Mouse (Mus musculus) intestine, embryonic 16.5 days (tissue): ENCODE data around the gene Klc1. TPM values are rescaled to one million over a fixed set of nuclear protein-coding genes. Genes with fewer than 3 reads are reported as not detected.
"Not testable (repeated sequence)": the region's sequence is repeated elsewhere in the genome, so short reads cannot be mapped to it uniquely, and the experiment has no call there.

Source experiments
- ATAC-seq: fragments of 200-750 bp; cut with Nextera tagmentation; 2 replicates; pipeline ENCODE4 v1.8.0; 2017; ENCODE audit warnings: moderate TSS enrichment, moderate library complexity
- H3K27ac ChIP-seq: fragments of 300-500 bp; sonication (generic); 2 replicates; pipeline ENCODE4 v1.5.1; 2014; ENCODE audit warnings: mild to moderate bottlenecking, low read length
- H3K27me3 ChIP-seq: fragments of 300-500 bp; sonication (generic); replicated peaks from 2 replicates; pipeline ENCODE4 v1.6.1; 2014; ENCODE audit warnings: low read length, control low read depth, mixed read lengths; ENCODE audit not compliant: control insufficient read depth, insufficient read depth
- H3K36me3 ChIP-seq: fragments of 300-500 bp; sonication (generic); 2 replicates; pipeline ENCODE4 v1.6.1; 2014; ENCODE audit warnings: low read length, control low read depth; ENCODE audit not compliant: control insufficient read depth, insufficient read depth
- H3K4me1 ChIP-seq: fragments of 300-500 bp; sonication (generic); 2 replicates; pipeline ENCODE4 v1.6.1; 2014; ENCODE audit warnings: low read length, control low read depth, mixed read lengths; ENCODE audit not compliant: control insufficient read depth, insufficient read depth
- H3K4me2 ChIP-seq: fragments of 300-500 bp; sonication (generic); 2 replicates; pipeline ENCODE4 v1.6.1; 2014; ENCODE audit warnings: low read depth, low read length, control low read depth
- H3K4me3 ChIP-seq: fragments of 300-500 bp; sonication (generic); 2 replicates; pipeline ENCODE4 v1.5.1; 2014; ENCODE audit warnings: mild to moderate bottlenecking, low read length
- H3K9ac ChIP-seq: fragments of 300-500 bp; sonication (generic); 2 replicates; pipeline ENCODE4 v1.6.1; 2014; ENCODE audit warnings: low read depth, low read length
- H3K9me3 ChIP-seq: fragments of 300-500 bp; sonication (generic); 2 replicates; pipeline ENCODE4 v1.6.1; 2016; ENCODE audit warnings: low read length, control low read depth; ENCODE audit not compliant: control insufficient read depth
- WGBS: fragments of 180-500 bp; shearing (Covaris S2); extraction: QIAGEN DNeasy Blood & Tissue Kit; methylation state at CpG from one replicate; pipeline ENCODE4 v1.1.7; 2014; 5-methylcytosine and 5-hydroxymethylcytosine counted together
- polyA plus RNA-seq: library from polyadenylated mRNA; unstranded; fragments of >200 nt; fragmentation: Nextera tagmentation; extraction: Ambion mirVana; gene quantifications from 2 replicates; pipeline ENCODE4 v1.2.1, GENCODE M21; 2015

Klc1 gene
- 75.7 and 83.4 TPM in 2 replicates for polyA plus RNA-seq

GRCm38 (mm10) chr12:111758381-111759175, at the start of gene Klc1:
Gene Klc1, plus strand, starts transcription at chr12:111758849.
- peak within 1 kb of the TSS; percentile 98 for H3K4me2 ChIP-seq
- WGBS: under 1% methylated on average over 85 of the region's 85 CpGs
- peak within 1 kb of the TSS; percentile 97 for H3K9ac ChIP-seq
- peak; percentile 74 for ATAC-seq
- 0 out of 2 replicates have a peak, but pooled peaks cover 5% of the 10 kb centered on the region for H3K36me3 ChIP-seq
- H3K4me1 ChIP-seq: peaks cover 20% of the 10 kb centered on the region
- no peaks in the 10 kb centered on the region for H3K9me3 ChIP-seq
- peak within 1 kb of the TSS; percentile 89 for H3K27ac ChIP-seq
- peak within 1 kb of the TSS; percentile 88 for H3K4me3 ChIP-seq
- no peaks in the 10 kb centered on the region for H3K27me3 ChIP-seq

GRCm38 (mm10) chr12:111710091-111710490, 48.6 kb upstream of the Klc1 start:
- H3K27ac ChIP-seq: no peak overlapping the region
- 86% methylated on average over 10 of the region's 10 CpGs for WGBS
- H3K27me3 ChIP-seq: no peaks in the 10 kb centered on the region
- peaks cover 26% of the 10 kb centered on the region for H3K4me1 ChIP-seq
- H3K9ac ChIP-seq: no peak overlapping the region
- ATAC-seq: no peak
- no peak overlapping the region for H3K4me3 ChIP-seq
- H3K36me3 ChIP-seq: peaks cover 10% of the 10 kb centered on the region
- no peak overlapping the region for H3K4me2 ChIP-seq
- no peaks in the 10 kb centered on the region for H3K9me3 ChIP-seq

GRCm38 (mm10) chr12:111712476-111712875, 46.2 kb upstream of the Klc1 start:
- peaks cover 10% of the 10 kb centered on the region for H3K36me3 ChIP-seq
- peaks cover 19% of the 10 kb centered on the region for H3K4me1 ChIP-seq
- peak overlapping the region; percentile 74 for H3K4me2 ChIP-seq
- ATAC-seq: peak; percentile 34; the same call in 1 of the 2 replicates
- no peaks in the 10 kb centered on the region for H3K9me3 ChIP-seq
- WGBS: under 1% methylated on average over 31 of the region's 33 CpGs
- H3K9ac ChIP-seq: peak overlapping the region; percentile 98
- no peaks in the 10 kb centered on the region for H3K27me3 ChIP-seq
- H3K4me3 ChIP-seq: peak overlapping the region; percentile 99
- peak overlapping the region; percentile 80 for H3K27ac ChIP-seq

DNA sequence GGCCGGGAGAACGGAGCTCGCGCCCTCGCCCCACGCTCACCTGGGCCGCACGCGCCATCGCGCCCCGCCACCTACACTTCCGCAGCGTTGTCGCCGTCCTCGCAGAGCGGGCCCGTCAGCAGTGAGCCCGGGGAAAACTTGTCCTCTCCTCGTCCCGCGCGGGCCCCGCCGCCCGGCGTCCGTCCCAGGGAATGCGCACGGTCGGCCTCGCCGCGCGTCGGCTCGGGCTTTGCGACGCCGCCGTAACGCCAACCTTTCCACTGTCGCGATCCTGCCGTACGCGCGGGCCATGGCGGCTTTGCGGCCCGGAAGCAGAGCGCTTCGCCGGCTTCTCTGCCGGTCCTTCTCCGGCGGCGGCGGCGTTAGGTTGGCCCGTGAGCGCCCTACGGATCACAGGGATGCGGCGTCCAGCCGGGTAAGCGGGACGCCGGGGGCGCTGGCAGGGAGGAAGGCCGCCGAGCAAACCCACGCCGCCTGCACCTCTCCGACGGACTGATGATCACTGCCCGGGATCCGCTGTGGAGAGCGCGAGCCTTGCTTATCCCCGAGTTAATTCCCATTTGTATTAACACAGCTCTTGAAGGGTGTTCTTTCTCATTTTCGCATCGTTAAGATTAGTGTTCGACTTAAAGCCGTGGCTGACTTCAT, 45.5 kb upstream of the Klc1 start, which contains the start of the genes Bag5 and Apopt1:
TSS of gene Bag5 (minus strand) at position 254 of the 648 bp plus-strand sequence.
TSS of gene Apopt1 (plus strand) at position 258 of the 648 bp plus-strand sequence.
- Histone ChIP-seq H3K4me1 (peaks cover 19% of the 10 kb centered on the region), H3K9me3 (no peaks in the 10 kb centered on the region), H3K4me3 (peak within 1 kb of the TSS; percentile 99), H3K9ac (peak within 1 kb of the TSS; percentile 98), H3K36me3 (peaks cover 10% of the 10 kb centered on the region), H3K4me2 (peak within 1 kb of the TSS; percentile 74), H3K27me3 (no peaks in the 10 kb centered on the region), H3K27ac (peak within 1 kb of the TSS; percentile 80)
- peak; percentile 96 for ATAC-seq
- WGBS: under 1% methylated on average over 86 of the region's 86 CpGs

DNA sequence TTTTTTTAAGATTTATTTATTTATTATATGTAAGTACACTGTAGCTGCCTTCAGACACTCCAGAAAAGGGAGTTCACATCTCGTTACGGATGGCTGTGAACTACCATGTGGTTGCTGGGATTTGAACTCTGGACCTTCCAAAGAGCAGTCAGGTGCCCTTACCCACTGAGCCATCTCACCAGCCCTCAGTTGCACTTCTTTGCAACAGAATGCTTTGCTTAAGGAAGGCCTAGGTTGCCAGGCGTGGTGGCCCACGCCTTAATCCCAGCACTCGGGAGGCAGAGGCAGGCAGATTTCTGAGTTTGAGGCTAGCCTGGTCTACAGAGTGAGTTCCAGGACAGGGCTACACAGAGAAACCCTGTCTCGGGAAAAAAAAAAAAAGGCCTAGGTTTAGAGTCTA, 44.8 kb upstream of the Klc1 start:
- not testable (repeated sequence) for H3K9ac ChIP-seq, ATAC-seq, H3K9me3 ChIP-seq, H3K27ac ChIP-seq, H3K27me3 ChIP-seq, H3K36me3 ChIP-seq
- Histone ChIP-seq H3K4me3 (peak overlapping the region; percentile 99), H3K4me2 (peak overlapping the region; percentile 74), H3K4me1 (peaks cover 19% of the 10 kb centered on the region)
- WGBS: 69% methylated on average over 6 of the region's 6 CpGs

DNA sequence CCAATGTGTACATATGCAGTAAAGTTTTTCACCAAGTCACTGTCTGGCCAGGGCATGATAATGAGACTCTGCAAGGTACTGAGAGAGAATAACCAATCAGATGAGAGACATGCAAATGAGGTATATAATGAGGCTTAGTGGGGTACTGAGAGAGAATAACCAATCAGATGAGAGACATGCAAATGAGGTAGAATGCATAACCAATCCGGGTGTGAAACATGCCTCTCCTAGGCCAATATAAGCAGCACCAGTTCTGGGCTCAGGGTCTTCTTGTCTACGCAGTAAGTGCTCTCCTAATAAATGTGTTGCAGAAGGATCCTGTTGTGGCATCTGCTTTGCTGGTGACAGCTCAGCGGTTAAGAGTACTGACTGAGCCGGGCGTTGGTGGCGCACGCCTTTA, 42.1 kb upstream of the Klc1 start:
- Histone ChIP-seq H3K9ac (no peak overlapping the region), H3K4me1 (peaks cover 16% of the 10 kb centered on the region), H3K9me3 (no peaks in the 10 kb centered on the region), H3K36me3 (no peaks in the 10 kb centered on the region), H3K4me2 (no peak overlapping the region), H3K27me3 (no peaks in the 10 kb centered on the region), H3K27ac (no peak overlapping the region), H3K4me3 (no peak overlapping the region)
- 97% methylated on average over 7 of the region's 7 CpGs for WGBS
- ATAC-seq: no peak

DNA sequence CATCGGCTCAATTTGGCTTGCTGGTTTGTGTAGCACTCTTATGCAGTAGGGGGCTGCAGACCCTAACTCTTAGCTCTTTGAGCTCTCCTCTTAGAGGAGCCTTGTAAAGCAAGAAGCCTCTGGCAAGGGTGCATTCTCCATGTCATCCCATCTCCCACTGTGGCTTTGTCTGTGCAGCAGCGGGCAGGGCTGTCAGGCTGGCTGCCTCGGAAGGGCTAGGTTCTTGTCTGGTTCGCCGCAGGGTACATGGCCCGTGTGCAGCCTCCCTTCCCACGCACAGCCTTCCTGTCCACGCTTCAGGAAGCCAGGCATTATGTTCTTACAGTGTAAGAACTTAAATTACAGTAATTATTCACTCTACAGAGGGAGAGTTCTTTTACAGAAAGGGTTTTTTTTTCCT, 40.0 kb upstream of the Klc1 start:
- no peak for ATAC-seq
- H3K9ac ChIP-seq: 0 out of 2 replicates have a peak overlapping the region, but pooled peaks have one; percentile 24
- WGBS: 64% methylated on average over 8 of the region's 8 CpGs
- H3K36me3 ChIP-seq: no peaks in the 10 kb centered on the region
- H3K4me1 ChIP-seq: peaks cover 10% of the 10 kb centered on the region
- no peaks in the 10 kb centered on the region for H3K9me3 ChIP-seq
- H3K27ac ChIP-seq: no peak overlapping the region
- H3K4me3 ChIP-seq: no peak overlapping the region
- no peaks in the 10 kb centered on the region for H3K27me3 ChIP-seq
- no peak overlapping the region for H3K4me2 ChIP-seq

DNA sequence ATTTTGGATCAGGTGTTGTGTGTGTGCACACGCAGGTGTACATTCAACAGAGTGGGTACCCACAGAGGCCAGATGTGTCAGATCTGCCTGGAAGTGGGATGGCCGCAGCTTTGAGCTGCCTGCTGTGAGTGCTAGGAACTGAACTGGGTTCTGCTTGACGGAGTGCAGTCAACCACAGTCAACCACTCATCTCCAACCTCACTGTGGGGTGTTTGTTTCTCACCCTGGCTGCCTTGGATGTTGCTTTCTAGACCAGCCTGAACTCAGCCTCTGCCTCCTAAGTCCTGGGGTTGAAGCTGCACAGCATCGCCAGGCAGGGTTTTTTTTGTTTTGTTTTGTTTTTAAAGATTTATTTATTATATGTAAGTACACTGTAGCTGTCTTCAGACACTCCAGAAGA, 38.4 kb upstream of the Klc1 start:
- H3K27ac ChIP-seq: no peak overlapping the region
- no peaks in the 10 kb centered on the region for H3K27me3 ChIP-seq
- H3K4me3 ChIP-seq: no peak overlapping the region
- H3K9ac ChIP-seq: no peak overlapping the region
- no peak overlapping the region for H3K4me2 ChIP-seq
- H3K4me1 ChIP-seq: no peaks in the 10 kb centered on the region
- H3K9me3 ChIP-seq: no peaks in the 10 kb centered on the region
- 85% methylated on average over 4 of the region's 4 CpGs for WGBS
- ATAC-seq: no peak
- H3K36me3 ChIP-seq: no peaks in the 10 kb centered on the region

- WGBS: 74% methylated on average over 9 of the region's 9 CpGs
- Histone ChIP-seq H3K4me2 (no peak overlapping the region), H3K4me1 (peaks cover 3% of the 10 kb centered on the region; the same call in 1 of the 2 replicates), H3K27ac (no peak overlapping the region), H3K27me3 (no peaks in the 10 kb centered on the region), H3K9me3 (no peaks in the 10 kb centered on the region), H3K4me3 (no peak overlapping the region), H3K36me3 (0 out of 2 replicates have a peak, but pooled peaks cover 5% of the 10 kb centered on the region), H3K9ac (no peak overlapping the region)
- no peak for ATAC-seq
These were observed 36.0 kb upstream of the Klc1 start for GRCm38 (mm10) chr12:111722654-111723053.
